Mouse (Mus musculus): ENCODE results near the gene Ggcx.

DNA sequence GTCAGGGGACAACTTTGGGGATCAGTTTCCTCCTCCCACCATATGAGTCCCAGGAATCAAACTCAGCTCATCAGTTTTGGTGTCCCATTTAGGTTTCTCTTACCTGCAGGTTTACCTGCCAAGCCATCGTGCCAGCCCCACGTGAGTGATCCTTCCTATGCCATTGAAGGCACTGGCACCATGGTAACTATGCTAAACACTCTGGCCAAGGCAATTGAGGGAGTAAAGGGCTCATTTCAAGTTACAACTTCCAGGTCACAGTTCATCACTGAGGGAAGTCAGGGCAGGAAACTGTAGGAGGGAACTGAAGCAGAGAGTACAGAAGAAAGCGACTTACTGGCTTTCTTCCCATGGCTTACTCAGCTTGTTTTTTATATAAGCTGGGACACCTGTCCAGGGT, 47.8 kb upstream of the Ggcx start:
- TF ChIP-seq POLR2A (IDR thresholded peaks at IDR 0.05; ENCODE audit: borderline replicate concordance, extremely low read depth, low read depth, low read length) (no peak), CTCF (IDR thresholded peaks at IDR 0.05; ENCODE audit: insufficient read depth, low read length) (no peak)

All from lung, adult 2 months (tissue).